Mouse (Mus musculus): ENCODE data around the gene Ensa. TPM values are rescaled to one million over a fixed set of nuclear protein-coding genes. Genes with fewer than 3 reads are reported as not detected.
"Not testable (repeated sequence)": the region's sequence is repeated elsewhere in the genome, so short reads cannot be mapped to it uniquely, and the experiment has no call there.

Gene Ensa
- polyA plus RNA-seq, 1 experiment from 2014 or later = 73.2 TPM

GRCm38 (mm10) chr3:95623991-95624515 lies 740 bp upstream of the Ensa start:
- H3K4me2 ChIP-seq = peak overlapping the region; percentile 61
- peaks cover 21% of the 10 kb centered on the region for H3K4me1 ChIP-seq
- H3K27me3 ChIP-seq; H3K9me3 ChIP-seq (replicated peaks); ATAC-seq (replicated peaks; ENCODE audit: low FRiP score): not testable (repeated sequence)
- H3K36me3 ChIP-seq = peaks cover 45% of the 10 kb centered on the region
- peak overlapping the region; percentile 94 for H3K27ac ChIP-seq
- H3K4me3 ChIP-seq (replicated peaks) = peak overlapping the region; percentile 74
- peak overlapping the region; percentile 52; the same call in 1 of the 2 replicates for H3K9ac ChIP-seq
- 74% methylated on average over 5 of the region's 5 CpGs for WGBS

GRCm38 (mm10) chr3:95627763-95628162 lies 3.0 kb downstream of the Ensa start:
- no peak overlapping the region for H3K9ac ChIP-seq
- H3K27me3 ChIP-seq = no peaks in the 10 kb centered on the region
- WGBS = 66% methylated on average over 5 of the region's 5 CpGs
- ATAC-seq (replicated peaks; ENCODE audit: low FRiP score) = no peak
- H3K9me3 ChIP-seq (replicated peaks) = no peaks in the 10 kb centered on the region
- H3K36me3 ChIP-seq = peaks cover 65% of the 10 kb centered on the region
- no peak overlapping the region for H3K4me2 ChIP-seq
- H3K4me3 ChIP-seq (replicated peaks) = no peak overlapping the region
- H3K27ac ChIP-seq = no peak overlapping the region
- peaks cover 21% of the 10 kb centered on the region for H3K4me1 ChIP-seq

- peaks cover 18% of the 10 kb centered on the region for H3K4me1 ChIP-seq
- H3K36me3 ChIP-seq = peaks cover 83% of the 10 kb centered on the region
- no peak for ATAC-seq (replicated peaks; ENCODE audit: low FRiP score)
- no peak overlapping the region for H3K27ac ChIP-seq
- H3K4me2 ChIP-seq = no peak overlapping the region
- H3K4me3 ChIP-seq (replicated peaks) = no peak overlapping the region
- WGBS = 90% methylated on average over 4 of the region's 4 CpGs
- no peaks in the 10 kb centered on the region for H3K27me3 ChIP-seq
- no peaks in the 10 kb centered on the region for H3K9me3 ChIP-seq (replicated peaks)
- no peak overlapping the region for H3K9ac ChIP-seq
These were observed 5.0 kb downstream of the Ensa start for GRCm38 (mm10) chr3:95629755-95630154.

GRCm38 (mm10) chr3:95630856-95631255 lies 6.1 kb downstream of the Ensa start:
- ATAC-seq (replicated peaks; ENCODE audit: low FRiP score) = no peak
- Histone ChIP-seq H3K27me3 (no peaks in the 10 kb centered on the region), H3K36me3 (peaks cover 93% of the 10 kb centered on the region), H3K9me3 (replicated peaks) (no peaks in the 10 kb centered on the region), H3K4me1 (peaks cover 20% of the 10 kb centered on the region), H3K4me3 (replicated peaks) (no peak overlapping the region), H3K4me2 (no peak overlapping the region), H3K27ac (no peak overlapping the region), H3K9ac (no peak overlapping the region)
- 74% methylated on average over 3 of the region's 3 CpGs for WGBS

GRCm38 (mm10) chr3:95631304-95631703 lies 6.5 kb downstream of the Ensa start:
- Histone ChIP-seq H3K4me2 (no peak overlapping the region), H3K4me3 (replicated peaks) (no peak overlapping the region), H3K27me3 (no peaks in the 10 kb centered on the region), H3K9me3 (replicated peaks) (no peaks in the 10 kb centered on the region), H3K36me3 (peaks cover 93% of the 10 kb centered on the region), H3K4me1 (peaks cover 15% of the 10 kb centered on the region), H3K27ac (no peak overlapping the region), H3K9ac (no peak overlapping the region)
- ATAC-seq (replicated peaks; ENCODE audit: low FRiP score) = no peak
- WGBS = 65% methylated on average over 6 of the region's 6 CpGs

GRCm38 (mm10) chr3:95632648-95633588 lies 8.1 kb downstream of the Ensa start:
- no peaks in the 10 kb centered on the region for H3K9me3 ChIP-seq (replicated peaks)
- H3K36me3 ChIP-seq = peaks cover 91% of the 10 kb centered on the region
- no peak overlapping the region for H3K4me3 ChIP-seq (replicated peaks)
- ATAC-seq (replicated peaks; ENCODE audit: low FRiP score) = no peak
- peak overlapping the region; percentile 48; the same call in 1 of the 2 replicates for H3K27ac ChIP-seq
- H3K9ac ChIP-seq = no peak overlapping the region
- 62% methylated on average over 12 of the region's 12 CpGs for WGBS
- no peaks in the 10 kb centered on the region for H3K27me3 ChIP-seq
- peaks cover 4% of the 10 kb centered on the region; the same call in 1 of the 2 replicates for H3K4me1 ChIP-seq
- no peak overlapping the region for H3K4me2 ChIP-seq

- WGBS = 51% methylated on average over 4 of the region's 4 CpGs
- Histone ChIP-seq H3K4me2 (no peak overlapping the region), H3K27me3 (no peaks in the 10 kb centered on the region), H3K9ac (no peak overlapping the region), H3K9me3 (replicated peaks) (no peaks in the 10 kb centered on the region), H3K27ac (peak overlapping the region; percentile 59), H3K4me3 (replicated peaks) (no peak overlapping the region), H3K36me3 (peaks cover 85% of the 10 kb centered on the region), H3K4me1 (peaks cover 4% of the 10 kb centered on the region; the same call in 1 of the 2 replicates)
- ATAC-seq (replicated peaks; ENCODE audit: low FRiP score) = no peak
These were observed 10.8 kb downstream of the Ensa start for GRCm38 (mm10) chr3:95635636-95636035.

GRCm38 (mm10) chr3:95636072-95636471 lies 11.3 kb downstream of the Ensa start:
- Histone ChIP-seq H3K4me1 (peaks cover 4% of the 10 kb centered on the region; the same call in 1 of the 2 replicates), H3K4me3 (replicated peaks) (no peak overlapping the region), H3K4me2 (no peak overlapping the region), H3K9ac (no peak overlapping the region), H3K27ac (peak overlapping the region; percentile 59; the same call in 1 of the 2 replicates), H3K27me3 (no peaks in the 10 kb centered on the region), H3K36me3 (peaks cover 81% of the 10 kb centered on the region), H3K9me3 (replicated peaks) (no peaks in the 10 kb centered on the region)
- no peak for ATAC-seq (replicated peaks; ENCODE audit: low FRiP score)
- WGBS = 71% methylated on average over 4 of the region's 4 CpGs

- no peaks in the 10 kb centered on the region for H3K27me3 ChIP-seq
- ATAC-seq (replicated peaks; ENCODE audit: low FRiP score) = no peak
- no peak overlapping the region for H3K4me2 ChIP-seq
- H3K4me3 ChIP-seq (replicated peaks) = no peak overlapping the region
- H3K27ac ChIP-seq = no peak overlapping the region
- WGBS = 89% methylated on average over 1 of the region's 1 CpGs
- H3K9ac ChIP-seq = no peak overlapping the region
- H3K36me3 ChIP-seq = peaks cover 46% of the 10 kb centered on the region
- H3K4me1 ChIP-seq = peaks cover 4% of the 10 kb centered on the region; the same call in 1 of the 2 replicates
- H3K9me3 ChIP-seq (replicated peaks) = no peaks in the 10 kb centered on the region
These were observed 14.9 kb downstream of the Ensa start for GRCm38 (mm10) chr3:95639694-95640093.

GRCm38 (mm10) chr3:95643097-95643496 lies 18.3 kb downstream of the Ensa start:
- ATAC-seq (replicated peaks; ENCODE audit: low FRiP score) = no peak
- Histone ChIP-seq H3K9ac (no peak overlapping the region), H3K27ac (no peak overlapping the region), H3K4me2 (no peak overlapping the region), H3K36me3 (peaks cover 20% of the 10 kb centered on the region), H3K27me3 (no peaks in the 10 kb centered on the region), H3K9me3 (replicated peaks) (no peaks in the 10 kb centered on the region), H3K4me1 (no peaks in the 10 kb centered on the region), H3K4me3 (replicated peaks) (no peak overlapping the region)
- WGBS = 78% methylated on average over 7 of the region's 7 CpGs

GRCm38 (mm10) chr3:95645313-95646235 lies 20.8 kb downstream of the Ensa start:
- Histone ChIP-seq H3K9me3 (replicated peaks) (no peaks in the 10 kb centered on the region), H3K9ac (no peak overlapping the region), H3K27ac (no peak overlapping the region), H3K4me1 (no peaks in the 10 kb centered on the region; the same call in 1 of the 2 replicates), H3K4me3 (replicated peaks) (no peak overlapping the region), H3K4me2 (no peak overlapping the region), H3K27me3 (no peaks in the 10 kb centered on the region), H3K36me3 (0 out of 2 replicates have a peak, but pooled peaks cover under 1% of the 10 kb centered on the region)
- 65% methylated on average over 10 of the region's 10 CpGs for whole genome bisulfite sequencing
- no peak; the same call in 1 of the 2 replicates for ATAC-seq (replicated peaks; ENCODE audit: low FRiP score)
